Mouse (Mus musculus): ENCODE data around the gene C2cd2l. TPM values are rescaled to one million over a fixed set of nuclear protein-coding genes. Genes with fewer than 3 reads are reported as not detected.

Gene C2cd2l
- polyA plus RNA-seq, 1 experiment from 2014 or later, result 17.1 TPM

- Histone ChIP-seq H3K9me3 (ENCODE audit: control insufficient read depth, low read length) (no peaks in the 10 kb centered on the region), H3K9ac (ENCODE audit: low read length) (no peak overlapping the region), H3K27me3 (ENCODE audit: control insufficient read depth, insufficient read depth, low read length) (no peaks in the 10 kb centered on the region), H3K36me3 (ENCODE audit: control insufficient read depth, insufficient read depth, low read length) (no peaks in the 10 kb centered on the region), H3K4me1 (ENCODE audit: control insufficient read depth, insufficient read depth, low read length) (no peaks in the 10 kb centered on the region; the same call in 1 of the 2 replicates), H3K27ac (ENCODE audit: low read depth, low read length) (no peak overlapping the region), H3K4me2 (ENCODE audit: low read depth) (no peak overlapping the region), H3K4me3 (ENCODE audit: low read depth, low read length) (no peak overlapping the region)
- WGBS, result 79% methylated on average over 3 of the region's 3 CpGs
- DNase-seq (ENCODE audit: low spot score), result no peak
- no peak for ATAC-seq (ENCODE audit: insufficient read depth, low FRiP score, low TSS enrichment)
Measured at GRCm38 (mm10) chr9:44269077-44269476, 51.0 kb downstream of the C2cd2l start.

GRCm38 (mm10) chr9:44268432-44268831 lies 51.7 kb downstream of the C2cd2l start, which contains the start of gene Nlrx1:
Gene Nlrx1 (minus strand): TSS chr9:44268599.
- Histone ChIP-seq H3K4me1 (ENCODE audit: control insufficient read depth, insufficient read depth, low read length) (no peaks in the 10 kb centered on the region; the same call in 1 of the 2 replicates), H3K27ac (ENCODE audit: low read depth, low read length) (no peak within 1 kb of the TSS), H3K4me3 (ENCODE audit: low read depth, low read length) (peak within 1 kb of the TSS; percentile 31), H3K9ac (ENCODE audit: low read length) (peak within 1 kb of the TSS; percentile 75), H3K4me2 (ENCODE audit: low read depth) (peak within 1 kb of the TSS; percentile 54), H3K9me3 (ENCODE audit: control insufficient read depth, low read length) (no peaks in the 10 kb centered on the region), H3K36me3 (ENCODE audit: control insufficient read depth, insufficient read depth, low read length) (no peaks in the 10 kb centered on the region), H3K27me3 (ENCODE audit: control insufficient read depth, insufficient read depth, low read length) (no peaks in the 10 kb centered on the region)
- 84% methylated on average over 6 of the region's 6 CpGs for WGBS
- ATAC-seq (ENCODE audit: insufficient read depth, low FRiP score, low TSS enrichment) (no peak), DNase-seq (ENCODE audit: low spot score) (no peak)

- H3K4me1 ChIP-seq (ENCODE audit: control insufficient read depth, insufficient read depth, low read length), result no peaks in the 10 kb centered on the region; the same call in 1 of the 2 replicates
- WGBS, result 5% methylated on average over 28 of the region's 28 CpGs
- peak overlapping the region; percentile 31 for H3K4me3 ChIP-seq (ENCODE audit: low read depth, low read length)
- H3K9ac ChIP-seq (ENCODE audit: low read length), result peak overlapping the region; percentile 75
- no peaks in the 10 kb centered on the region for H3K9me3 ChIP-seq (ENCODE audit: control insufficient read depth, low read length)
- peak; percentile 80 for DNase-seq (ENCODE audit: low spot score)
- peak overlapping the region; percentile 54 for H3K4me2 ChIP-seq (ENCODE audit: low read depth)
- no peak overlapping the region for H3K27ac ChIP-seq (ENCODE audit: low read depth, low read length)
- H3K27me3 ChIP-seq (ENCODE audit: control insufficient read depth, insufficient read depth, low read length), result no peaks in the 10 kb centered on the region
- no peaks in the 10 kb centered on the region for H3K36me3 ChIP-seq (ENCODE audit: control insufficient read depth, insufficient read depth, low read length)
- ATAC-seq (ENCODE audit: insufficient read depth, low FRiP score, low TSS enrichment), result peak; percentile 71
Measured at GRCm38 (mm10) chr9:44268027-44268360, 52.1 kb downstream of the C2cd2l start.

GRCm38 (mm10) chr9:44267319-44268026 lies 52.6 kb downstream of the C2cd2l start:
- Histone ChIP-seq H3K4me1 (ENCODE audit: control insufficient read depth, insufficient read depth, low read length) (no peaks in the 10 kb centered on the region; the same call in 1 of the 2 replicates), H3K9me3 (ENCODE audit: control insufficient read depth, low read length) (no peaks in the 10 kb centered on the region), H3K4me3 (ENCODE audit: low read depth, low read length) (peak overlapping the region; percentile 31), H3K27me3 (ENCODE audit: control insufficient read depth, insufficient read depth, low read length) (no peaks in the 10 kb centered on the region), H3K4me2 (ENCODE audit: low read depth) (peak overlapping the region; percentile 54), H3K27ac (ENCODE audit: low read depth, low read length) (no peak overlapping the region), H3K9ac (ENCODE audit: low read length) (peak overlapping the region; percentile 75), H3K36me3 (ENCODE audit: control insufficient read depth, insufficient read depth, low read length) (no peaks in the 10 kb centered on the region)
- 12% methylated on average over 23 of the region's 23 CpGs for WGBS
- DNase-seq (ENCODE audit: low spot score) (no peak), ATAC-seq (ENCODE audit: insufficient read depth, low FRiP score, low TSS enrichment) (peak; percentile 35)

- no peaks in the 10 kb centered on the region for H3K9me3 ChIP-seq (ENCODE audit: control insufficient read depth, low read length)
- H3K4me3 ChIP-seq (ENCODE audit: low read depth, low read length), result no peak overlapping the region
- no peaks in the 10 kb centered on the region; the same call in 1 of the 2 replicates for H3K4me1 ChIP-seq (ENCODE audit: control insufficient read depth, insufficient read depth, low read length)
- 64% methylated on average over 8 of the region's 8 CpGs for WGBS
- no peaks in the 10 kb centered on the region for H3K36me3 ChIP-seq (ENCODE audit: control insufficient read depth, insufficient read depth, low read length)
- no peaks in the 10 kb centered on the region for H3K27me3 ChIP-seq (ENCODE audit: control insufficient read depth, insufficient read depth, low read length)
- no peak for DNase-seq (ENCODE audit: low spot score)
- no peak overlapping the region for H3K4me2 ChIP-seq (ENCODE audit: low read depth)
- H3K27ac ChIP-seq (ENCODE audit: low read depth, low read length), result no peak overlapping the region
- no peak overlapping the region for H3K9ac ChIP-seq (ENCODE audit: low read length)
- ATAC-seq (ENCODE audit: insufficient read depth, low FRiP score, low TSS enrichment), result no peak
Measured at GRCm38 (mm10) chr9:44266478-44267226, 53.4 kb downstream of the C2cd2l start.

- Histone ChIP-seq H3K9me3 (ENCODE audit: control insufficient read depth, low read length) (no peaks in the 10 kb centered on the region), H3K4me1 (ENCODE audit: control insufficient read depth, insufficient read depth, low read length) (no peaks in the 10 kb centered on the region), H3K4me3 (ENCODE audit: low read depth, low read length) (no peak overlapping the region), H3K9ac (ENCODE audit: low read length) (no peak overlapping the region), H3K27ac (ENCODE audit: low read depth, low read length) (no peak overlapping the region), H3K36me3 (ENCODE audit: control insufficient read depth, insufficient read depth, low read length) (no peaks in the 10 kb centered on the region), H3K27me3 (ENCODE audit: control insufficient read depth, insufficient read depth, low read length) (no peaks in the 10 kb centered on the region), H3K4me2 (ENCODE audit: low read depth) (no peak overlapping the region)
- ATAC-seq (ENCODE audit: insufficient read depth, low FRiP score, low TSS enrichment) (no peak), DNase-seq (ENCODE audit: low spot score) (no peak)
- 86% methylated on average over 14 of the region's 14 CpGs for WGBS
Measured at GRCm38 (mm10) chr9:44261388-44261787, 58.7 kb downstream of the C2cd2l start.

Small RNAs within 50 kb of the gene (microRNA-seq; reads per million reads assigned to microRNA genes)
- gene Gm44335, result not detected

Other genes with a start within 250 kb of the C2cd2l start
- 0.15 and 0.21 TPM in 2 replicates for gene Mfrp, start 218.6 kb downstream of the C2cd2l start, polyA plus RNA-seq (2014; fragmentation: Nextera tagmentation; extraction: Ambion mirVana)
- 0.27 and 0.31 TPM in 2 replicates for gene C1qtnf5, start 213.0 kb downstream of the C2cd2l start, polyA plus RNA-seq (2014; fragmentation: Nextera tagmentation; extraction: Ambion mirVana)
- gene Gm49380, start 206.8 kb downstream of the C2cd2l start, polyA plus RNA-seq (2014; fragmentation: Nextera tagmentation; extraction: Ambion mirVana), result 0.20 and 0.95 TPM in 2 replicates
- 62.4 and 71.1 TPM in 2 replicates for gene Rnf26, start 206.8 kb downstream of the C2cd2l start, polyA plus RNA-seq (2014; fragmentation: Nextera tagmentation; extraction: Ambion mirVana)
- gene Mcam, start 185.8 kb downstream of the C2cd2l start, polyA plus RNA-seq (2014; fragmentation: Nextera tagmentation; extraction: Ambion mirVana), result 14.3 and 15.0 TPM in 2 replicates
- 19.1 and 22.2 TPM in 2 replicates for gene Cbl, start 86.2 kb downstream of the C2cd2l start, polyA plus RNA-seq (2014; fragmentation: Nextera tagmentation; extraction: Ambion mirVana)
- gene Ccdc153, start 79.6 kb downstream of the C2cd2l start, polyA plus RNA-seq (2014; fragmentation: Nextera tagmentation; extraction: Ambion mirVana), result not detected in 2 replicates
- gene Pdzd3, start 68.8 kb downstream of the C2cd2l start, polyA plus RNA-seq (2014; fragmentation: Nextera tagmentation; extraction: Ambion mirVana), result 0.11 TPM in 1 of 2 replicates, not detected in the other
- 2.4 and 3.2 TPM in 2 replicates for gene Nlrx1, start 51.7 kb downstream of the C2cd2l start, polyA plus RNA-seq (2014; fragmentation: Nextera tagmentation; extraction: Ambion mirVana)
- 4.5 and 5.0 TPM in 2 replicates for gene Abcg4, start 31.7 kb downstream of the C2cd2l start, polyA plus RNA-seq (2014; fragmentation: Nextera tagmentation; extraction: Ambion mirVana)
- 23.6 and 26.9 TPM in 2 replicates for gene Hinfp, start 14.6 kb downstream of the C2cd2l start, polyA plus RNA-seq (2014; fragmentation: Nextera tagmentation; extraction: Ambion mirVana)
- gene Dpagt1, start 5.7 kb upstream of the C2cd2l start, polyA plus RNA-seq (2014; fragmentation: Nextera tagmentation; extraction: Ambion mirVana), result 47.6 and 48.6 TPM in 2 replicates
- gene H2afx, start 14.4 kb upstream of the C2cd2l start, polyA plus RNA-seq (2014; fragmentation: Nextera tagmentation; extraction: Ambion mirVana), result 366 and 382 TPM in 2 replicates
- 139 and 140 TPM in 2 replicates for gene Hmbs, start 23.9 kb upstream of the C2cd2l start, polyA plus RNA-seq (2014; fragmentation: Nextera tagmentation; extraction: Ambion mirVana)
- gene Vps11, start 41.4 kb upstream of the C2cd2l start, polyA plus RNA-seq (2014; fragmentation: Nextera tagmentation; extraction: Ambion mirVana), result 29.3 and 32.9 TPM in 2 replicates
- 36.7 and 38.8 TPM in 2 replicates for gene Hyou1, start 59.2 kb upstream of the C2cd2l start, polyA plus RNA-seq (2014; fragmentation: Nextera tagmentation; extraction: Ambion mirVana)
- gene Slc37a4, start 76.6 kb upstream of the C2cd2l start, polyA plus RNA-seq (2014; fragmentation: Nextera tagmentation; extraction: Ambion mirVana), result 26.8 and 31.8 TPM in 2 replicates
- gene Rps25, start 86.9 kb upstream of the C2cd2l start, polyA plus RNA-seq (2014; fragmentation: Nextera tagmentation; extraction: Ambion mirVana), result 1,766 and 1,857 TPM in 2 replicates
- 204 and 214 TPM in 2 replicates for gene Trappc4, start 87.3 kb upstream of the C2cd2l start, polyA plus RNA-seq (2014; fragmentation: Nextera tagmentation; extraction: Ambion mirVana)
- 20.9 and 21.8 TPM in 2 replicates for gene Ccdc84, start 98.3 kb upstream of the C2cd2l start, polyA plus RNA-seq (2014; fragmentation: Nextera tagmentation; extraction: Ambion mirVana)
- gene Foxr1, start 120.9 kb upstream of the C2cd2l start, polyA plus RNA-seq (2014; fragmentation: Nextera tagmentation; extraction: Ambion mirVana), result not detected in 2 replicates
- 0.29 TPM in 1 of 2 replicates, not detected in the other for gene Upk2, start 134.7 kb upstream of the C2cd2l start, polyA plus RNA-seq (2014; fragmentation: Nextera tagmentation; extraction: Ambion mirVana)
- gene Bcl9l, start 162.5 kb upstream of the C2cd2l start, polyA plus RNA-seq (2014; fragmentation: Nextera tagmentation; extraction: Ambion mirVana), result 8.0 and 8.8 TPM in 2 replicates
- not detected in 2 replicates for gene Cxcr5, start 241.6 kb upstream of the C2cd2l start, polyA plus RNA-seq (2014; fragmentation: Nextera tagmentation; extraction: Ambion mirVana)